Mouse (Mus musculus) liver, embryonic 13.5 days (tissue): ENCODE results near the gene Fbxo28. TPM values are rescaled to one million over a fixed set of nuclear protein-coding genes. Genes with fewer than 3 reads are reported as not detected.
"Not testable (repeated sequence)": the region's sequence is repeated elsewhere in the genome, so short reads cannot be mapped to it uniquely, and the experiment has no call there.

ENCODE experiments used
- ATAC-seq: fragments of 200-750 bp; cut with Nextera tagmentation; 2 replicates; pipeline ENCODE4 v1.8.0; 2017; ENCODE audit warnings: low read depth, mild to moderate bottlenecking, moderate number of reproducible peaks, moderate library complexity
- DNase-seq: peaks from one replicate; pipeline ENCODE4 v3.0.0; 2022
- H3K27ac ChIP-seq: fragments of 300-500 bp; sonication (generic); 2 replicates; pipeline ENCODE4 v1.5.1; 2015; ENCODE audit warnings: moderate library complexity, mild to moderate bottlenecking, inconsistent platforms
- H3K27me3 ChIP-seq: fragments of 300-500 bp; sonication (generic); 2 replicates; pipeline ENCODE4 v1.6.1; 2015; ENCODE audit warnings: mild to moderate bottlenecking, inconsistent platforms
- H3K36me3 ChIP-seq: fragments of 300-500 bp; sonication (generic); 2 replicates; pipeline ENCODE4 v1.6.1; 2015; ENCODE audit warnings: mild to moderate bottlenecking, inconsistent platforms
- H3K4me1 ChIP-seq: fragments of 300-500 bp; sonication (generic); replicated peaks from 2 replicates; pipeline ENCODE4 v1.6.1; 2015; ENCODE audit warnings: inconsistent platforms
- H3K4me2 ChIP-seq: fragments of 300-500 bp; sonication (generic); 2 replicates; pipeline ENCODE4 v1.6.1; 2015; ENCODE audit warnings: inconsistent platforms, mild to moderate bottlenecking, moderate library complexity
- H3K4me3 ChIP-seq: fragments of 300-500 bp; sonication (generic); replicated peaks from 2 replicates; pipeline ENCODE4 v1.5.1; 2015; ENCODE audit warnings: mild to moderate bottlenecking, inconsistent platforms
- H3K9ac ChIP-seq: fragments of 300-500 bp; sonication (generic); 2 replicates; pipeline ENCODE4 v1.6.1; 2015; ENCODE audit warnings: mild to moderate bottlenecking, inconsistent platforms
- H3K9me3 ChIP-seq: fragments of 300-500 bp; sonication (generic); replicated peaks from 2 replicates; pipeline ENCODE4 v1.6.1; 2016; ENCODE audit warnings: inconsistent platforms
- whole genome bisulfite sequencing: fragments of 180-500 bp; shearing (Covaris S2); methylation state at CpG from one replicate; pipeline ENCODE4 v1.1.7; 2015; ENCODE audit not compliant: insufficient replicate concordance; 5-methylcytosine and 5-hydroxymethylcytosine counted together
- polyA plus RNA-seq: library from polyadenylated mRNA; unstranded; fragments of >200 nt; fragmentation: Nextera tagmentation; extraction: Ambion mirVana; gene quantifications from 2 replicates; pipeline ENCODE4 v1.2.1, GENCODE M21; 2015

Gene Fbxo28
- polyA plus RNA-seq, 1 experiment from 2014 or later = 6.9 TPM

- Histone ChIP-seq H3K4me2 (no peak overlapping the region), H3K27me3 (no peaks in the 10 kb centered on the region), H3K36me3 (peaks cover 29% of the 10 kb centered on the region), H3K4me3 (no peak overlapping the region), H3K9ac (no peak overlapping the region), H3K4me1 (no peaks in the 10 kb centered on the region), H3K27ac (no peak overlapping the region), H3K9me3 (no peaks in the 10 kb centered on the region; the same call in 1 of the 2 replicates)
- 78% methylated on average over 2 of the region's 2 CpGs for WGBS
- ATAC-seq = no peak
- DNase-seq = no peak
Measured at GRCm38 (mm10) chr1:182310316-182310715, 31.1 kb downstream of the Fbxo28 start.

- Histone ChIP-seq H3K27me3 (no peaks in the 10 kb centered on the region), H3K4me2 (no peak overlapping the region), H3K4me3 (no peak overlapping the region), H3K4me1 (no peaks in the 10 kb centered on the region), H3K36me3 (peaks cover 20% of the 10 kb centered on the region), H3K9ac (no peak overlapping the region), H3K27ac (no peak overlapping the region), H3K9me3 (no peaks in the 10 kb centered on the region; the same call in 1 of the 2 replicates)
- ATAC-seq (no peak), DNase-seq (no peak)
- WGBS = 51% methylated on average over 5 of the region's 5 CpGs
Measured at GRCm38 (mm10) chr1:182309403-182309802, 32.0 kb downstream of the Fbxo28 start.

GRCm38 (mm10) chr1:182302916-182303315 is 38.5 kb downstream of the Fbxo28 start:
- no peaks in the 10 kb centered on the region for H3K36me3 ChIP-seq
- DNase-seq (no peak), ATAC-seq (no peak)
- H3K4me2 ChIP-seq = no peak overlapping the region
- H3K4me3 ChIP-seq = no peak overlapping the region
- H3K9me3 ChIP-seq = no peaks in the 10 kb centered on the region
- WGBS = 68% methylated on average over 5 of the region's 5 CpGs
- H3K9ac ChIP-seq = no peak overlapping the region
- no peaks in the 10 kb centered on the region for H3K27me3 ChIP-seq
- H3K27ac ChIP-seq = no peak overlapping the region
- H3K4me1 ChIP-seq = no peaks in the 10 kb centered on the region

- Histone ChIP-seq H3K9me3 (no peaks in the 10 kb centered on the region), H3K4me3 (no peak overlapping the region), H3K27me3 (no peaks in the 10 kb centered on the region), H3K4me2 (no peak overlapping the region), H3K4me1 (no peaks in the 10 kb centered on the region), H3K27ac (no peak overlapping the region), H3K36me3 (no peaks in the 10 kb centered on the region), H3K9ac (no peak overlapping the region)
- DNase-seq (no peak), ATAC-seq (no peak)
- 36% methylated on average over 6 of the region's 6 CpGs for WGBS
Measured at GRCm38 (mm10) chr1:182302176-182302870, 39.1 kb downstream of the Fbxo28 start.

GRCm38 (mm10) chr1:182297821-182298220 is 43.6 kb downstream of the Fbxo28 start:
- ATAC-seq = no peak
- H3K36me3 ChIP-seq = no peaks in the 10 kb centered on the region
- 78% methylated on average over 5 of the region's 5 CpGs for WGBS
- H3K4me1 ChIP-seq = no peaks in the 10 kb centered on the region
- no peak overlapping the region for H3K9ac ChIP-seq
- no peak for DNase-seq
- H3K4me3 ChIP-seq = no peak overlapping the region
- no peak overlapping the region for H3K27ac ChIP-seq
- H3K4me2 ChIP-seq = no peak overlapping the region
- no peaks in the 10 kb centered on the region for H3K27me3 ChIP-seq
- H3K9me3 ChIP-seq = no peaks in the 10 kb centered on the region

DNA sequence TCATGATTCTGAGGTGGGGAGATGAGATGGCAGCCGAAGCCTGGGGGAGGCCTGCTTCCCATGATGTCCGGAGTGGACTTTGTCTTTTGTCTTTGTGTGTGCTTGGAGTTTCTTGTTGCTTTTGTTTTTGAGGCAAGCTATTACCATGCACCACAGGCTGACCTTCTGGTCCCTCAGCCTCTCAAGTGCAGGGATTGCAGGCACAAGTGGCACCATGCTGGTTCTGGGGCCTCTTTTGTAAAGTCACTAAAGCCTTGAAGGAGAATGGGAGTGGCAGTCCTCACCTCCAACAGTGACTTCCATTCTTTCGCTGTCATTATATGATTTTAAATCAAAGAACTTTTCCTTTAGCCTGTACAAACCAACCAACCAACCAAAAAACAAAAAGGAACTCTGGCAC is 44.2 kb downstream of the Fbxo28 start:
- Histone ChIP-seq H3K36me3 (no peaks in the 10 kb centered on the region), H3K9me3 (no peaks in the 10 kb centered on the region), H3K4me2 (no peak overlapping the region), H3K4me3 (no peak overlapping the region), H3K4me1 (no peaks in the 10 kb centered on the region), H3K27ac (no peak overlapping the region), H3K9ac (no peak overlapping the region), H3K27me3 (no peaks in the 10 kb centered on the region)
- 75% methylated on average over 3 of the region's 3 CpGs for WGBS
- ATAC-seq (no peak), DNase-seq (no peak)

GRCm38 (mm10) chr1:182296816-182297215 is 44.6 kb downstream of the Fbxo28 start:
- Histone ChIP-seq H3K9ac (no peak overlapping the region), H3K27ac (no peak overlapping the region), H3K4me1 (no peaks in the 10 kb centered on the region), H3K4me2 (no peak overlapping the region), H3K9me3 (no peaks in the 10 kb centered on the region), H3K4me3 (no peak overlapping the region), H3K27me3 (no peaks in the 10 kb centered on the region), H3K36me3 (no peaks in the 10 kb centered on the region)
- no peak for DNase-seq
- no peak for ATAC-seq
- WGBS = 65% methylated on average over 6 of the region's 6 CpGs

DNA sequence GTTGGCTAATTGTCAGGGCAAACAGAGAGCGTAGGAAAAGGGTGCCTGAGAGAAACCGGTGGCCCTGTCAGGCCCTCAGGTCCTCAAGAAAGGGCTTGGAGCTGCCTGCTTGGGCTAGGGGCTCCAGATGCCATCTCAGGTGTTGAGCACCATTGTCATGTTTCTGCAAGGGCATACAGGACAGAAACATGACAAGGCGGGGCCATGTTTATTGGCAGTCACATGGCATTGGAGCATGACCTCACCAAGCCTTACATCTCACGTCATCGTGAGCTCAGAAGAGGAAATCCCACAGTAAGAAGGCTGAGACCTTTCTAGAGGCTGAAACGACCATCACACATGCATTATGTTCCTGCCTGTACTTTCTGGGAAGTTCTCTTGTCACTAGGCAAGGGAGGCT is 45.3 kb downstream of the Fbxo28 start:
- Histone ChIP-seq H3K4me2 (no peak overlapping the region), H3K9me3 (no peaks in the 10 kb centered on the region), H3K36me3 (no peaks in the 10 kb centered on the region), H3K9ac (no peak overlapping the region), H3K27me3 (no peaks in the 10 kb centered on the region), H3K4me1 (no peaks in the 10 kb centered on the region), H3K4me3 (no peak overlapping the region), H3K27ac (no peak overlapping the region)
- WGBS = 59% methylated on average over 6 of the region's 6 CpGs
- DNase-seq (no peak), ATAC-seq (no peak)

GRCm38 (mm10) chr1:182292291-182292690 is 49.1 kb downstream of the Fbxo28 start:
- DNase-seq (no peak), ATAC-seq (no peak)
- H3K4me2 ChIP-seq = no peak overlapping the region
- H3K27ac ChIP-seq = no peak overlapping the region
- no peaks in the 10 kb centered on the region for H3K4me1 ChIP-seq
- no peaks in the 10 kb centered on the region for H3K27me3 ChIP-seq
- H3K9ac ChIP-seq = no peak overlapping the region
- WGBS = 47% methylated on average over 4 of the region's 4 CpGs
- no peaks in the 10 kb centered on the region for H3K9me3 ChIP-seq
- H3K4me3 ChIP-seq = no peak overlapping the region
- no peaks in the 10 kb centered on the region for H3K36me3 ChIP-seq

- not testable (repeated sequence) for ATAC-seq
Measured at GRCm38 (mm10) chr1:182290741-182291140, 50.7 kb downstream of the Fbxo28 start.

GRCm38 (mm10) chr1:182289781-182290180 is 51.6 kb downstream of the Fbxo28 start:
- H3K36me3 ChIP-seq = no peaks in the 10 kb centered on the region
- H3K4me3 ChIP-seq = no peak overlapping the region
- 57% methylated on average over 2 of the region's 2 CpGs for WGBS
- peaks cover under 1% of the 10 kb centered on the region for H3K4me1 ChIP-seq
- no peak overlapping the region for H3K27ac ChIP-seq
- H3K4me2 ChIP-seq = no peak overlapping the region
- DNase-seq = no peak
- ATAC-seq = no peak
- no peak overlapping the region for H3K9ac ChIP-seq
- H3K27me3 ChIP-seq = no peaks in the 10 kb centered on the region
- no peaks in the 10 kb centered on the region for H3K9me3 ChIP-seq

More at GRCm38 (mm10) chr1:182290741-182291140, 50.7 kb downstream of the Fbxo28 start:
- not testable (repeated sequence) for H3K9ac ChIP-seq, H3K4me2 ChIP-seq, H3K4me3 ChIP-seq, H3K27ac ChIP-seq, H3K36me3 ChIP-seq, H3K27me3 ChIP-seq, H3K9me3 ChIP-seq, H3K4me1 ChIP-seq, DNase-seq
- WGBS = 66% methylated on average over 3 of the region's 3 CpGs

- no peak for DNase-seq
- Histone ChIP-seq H3K9me3 (no peaks in the 10 kb centered on the region), H3K36me3 (no peaks in the 10 kb centered on the region), H3K27ac (no peak overlapping the region), H3K4me1 (peaks cover 11% of the 10 kb centered on the region), H3K9ac (no peak overlapping the region), H3K4me2 (no peak overlapping the region), H3K4me3 (no peak overlapping the region), H3K27me3 (no peaks in the 10 kb centered on the region)
- ATAC-seq = no peak
- WGBS = 51% methylated on average over 2 of the region's 2 CpGs
Measured at GRCm38 (mm10) chr1:182288601-182289000, 52.8 kb downstream of the Fbxo28 start.
